Mouse (Mus musculus) liver, embryonic 15.5 days (tissue): ENCODE data around the gene Ubc. TPM values are rescaled to one million over a fixed set of nuclear protein-coding genes. Genes with fewer than 3 reads are reported as not detected.

ENCODE experiments used
- ATAC-seq: fragments of 200-750 bp; cut with Nextera tagmentation; 2 replicates; pipeline ENCODE4 v1.8.0; 2017; ENCODE audit warnings: moderate number of reproducible peaks, mild to moderate bottlenecking, moderate library complexity; ENCODE audit not compliant: insufficient read depth
- H3K27ac ChIP-seq: fragments of 300-500 bp; sonication (generic); replicated peaks from 2 replicates; pipeline ENCODE4 v1.5.1; 2015; ENCODE audit warnings: mild to moderate bottlenecking, inconsistent platforms
- H3K27me3 ChIP-seq: fragments of 300-500 bp; sonication (generic); 2 replicates; pipeline ENCODE4 v1.6.1; 2015; ENCODE audit warnings: mild to moderate bottlenecking, inconsistent platforms
- H3K36me3 ChIP-seq: fragments of 300-500 bp; sonication (generic); replicated peaks from 2 replicates; pipeline ENCODE4 v1.6.1; 2015; ENCODE audit warnings: moderate library complexity, mild to moderate bottlenecking, inconsistent platforms
- H3K4me1 ChIP-seq: fragments of 300-500 bp; sonication (generic); replicated peaks from 2 replicates; pipeline ENCODE4 v1.6.1; 2015; ENCODE audit warnings: inconsistent platforms
- H3K4me2 ChIP-seq: fragments of 300-500 bp; sonication (generic); 2 replicates; pipeline ENCODE4 v1.6.1; 2015; ENCODE audit warnings: moderate library complexity, mild to moderate bottlenecking, inconsistent platforms
- H3K4me3 ChIP-seq: fragments of 300-500 bp; sonication (generic); replicated peaks from 2 replicates; pipeline ENCODE4 v1.5.1; 2015; ENCODE audit warnings: mild to moderate bottlenecking, inconsistent platforms
- H3K9ac ChIP-seq: fragments of 300-500 bp; sonication (generic); 2 replicates; pipeline ENCODE4 v1.6.1; 2015; ENCODE audit warnings: moderate library complexity, mild to moderate bottlenecking, inconsistent platforms
- H3K9me3 ChIP-seq: fragments of 300-500 bp; sonication (generic); replicated peaks from 2 replicates; pipeline ENCODE4 v1.6.1; 2016; ENCODE audit warnings: inconsistent platforms
- WGBS: fragments of 180-500 bp; shearing (Covaris S2); methylation state at CpG from one replicate; pipeline ENCODE4 v1.1.7; 2015; ENCODE audit warnings: mixed read lengths; ENCODE audit not compliant: insufficient replicate concordance; 5-methylcytosine and 5-hydroxymethylcytosine counted together
- polyA plus RNA-seq: library from polyadenylated mRNA; unstranded; fragments of >200 nt; fragmentation: Nextera tagmentation; extraction: Ambion mirVana; gene quantifications from 2 replicates; pipeline ENCODE4 v1.2.1, GENCODE M21; 2015

Gene Ubc
- polyA plus RNA-seq, 1 experiment from 2014 or later = 563 TPM

- H3K36me3 ChIP-seq = no peaks in the 10 kb centered on the region
- H3K9me3 ChIP-seq = no peaks in the 10 kb centered on the region
- no peak overlapping the region for H3K4me3 ChIP-seq
- WGBS = 16% methylated on average over 5 of the region's 5 CpGs
- no peak overlapping the region for H3K9ac ChIP-seq
- no peak overlapping the region for H3K27ac ChIP-seq
- peaks cover 14% of the 10 kb centered on the region for H3K4me1 ChIP-seq
- ATAC-seq = peak; percentile 26
- H3K4me2 ChIP-seq = peak overlapping the region; percentile 19; the same call in 1 of the 2 replicates
- no peaks in the 10 kb centered on the region for H3K27me3 ChIP-seq
Observed at GRCm38 (mm10) chr5:125358270-125358608, 31.8 kb downstream of the Ubc start.

DNA sequence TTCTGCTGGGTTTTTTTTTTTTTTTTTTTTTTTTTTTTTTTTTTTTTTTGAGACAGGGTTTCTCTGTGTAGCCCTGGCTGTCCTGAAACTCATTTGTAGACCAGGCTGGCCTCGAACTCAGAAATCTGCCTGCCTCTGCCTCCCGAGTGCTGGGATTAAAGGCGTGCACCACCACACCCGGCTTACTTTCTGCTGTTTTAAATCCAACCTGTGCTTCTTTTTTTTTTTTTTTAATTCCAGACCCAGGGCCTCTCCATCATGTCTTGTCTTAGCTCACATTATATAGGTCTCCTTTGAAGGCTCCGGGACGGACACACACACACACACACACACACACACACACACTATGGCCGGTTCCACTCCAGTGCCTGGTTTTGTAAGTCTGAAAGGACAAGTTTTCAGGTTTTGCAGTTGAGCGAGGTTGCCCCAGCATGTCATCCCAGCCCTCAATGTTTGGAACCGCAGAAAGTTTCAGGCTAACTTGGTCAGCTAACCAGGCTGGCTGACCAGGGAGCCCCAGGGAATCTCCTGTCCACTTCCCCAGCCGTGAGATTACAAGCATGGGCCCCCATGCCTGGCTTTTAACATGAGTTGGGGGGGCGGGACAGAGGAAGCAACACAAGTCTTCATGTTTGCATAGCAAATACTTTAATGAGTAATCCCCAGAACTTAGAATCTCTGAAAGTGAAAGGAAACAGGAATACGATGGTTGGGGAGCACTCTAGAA is 32.3 kb downstream of the Ubc start:
- Histone ChIP-seq H3K4me3 (no peak overlapping the region), H3K4me2 (peak overlapping the region; percentile 19; the same call in 1 of the 2 replicates), H3K9me3 (no peaks in the 10 kb centered on the region), H3K9ac (no peak overlapping the region), H3K4me1 (peaks cover 14% of the 10 kb centered on the region), H3K27ac (no peak overlapping the region), H3K36me3 (no peaks in the 10 kb centered on the region), H3K27me3 (no peaks in the 10 kb centered on the region)
- ATAC-seq = no peak
- 53% methylated on average over 12 of the region's 12 CpGs for WGBS

DNA sequence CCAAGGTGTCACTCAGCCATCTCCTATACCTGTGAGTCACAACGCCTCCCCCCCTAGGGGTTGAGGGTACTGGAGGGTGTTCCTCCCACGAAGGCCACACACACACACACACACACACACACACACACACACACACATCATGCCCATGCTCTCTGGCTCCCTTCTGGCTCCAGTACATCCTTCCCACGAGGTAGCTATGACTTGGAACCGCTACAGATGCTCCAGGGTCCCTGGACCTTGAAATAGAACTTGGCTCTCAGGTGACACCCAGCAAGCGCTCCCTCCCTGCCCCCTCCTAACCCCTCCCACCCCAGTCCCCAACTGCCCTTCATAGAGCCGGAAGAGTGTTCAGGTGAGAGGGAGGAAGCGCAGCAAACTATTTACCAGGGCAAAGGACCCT is 34.4 kb downstream of the Ubc start:
- ATAC-seq = no peak
- Histone ChIP-seq H3K9ac (no peak overlapping the region), H3K4me2 (no peak overlapping the region), H3K27ac (no peak overlapping the region), H3K27me3 (no peaks in the 10 kb centered on the region), H3K36me3 (no peaks in the 10 kb centered on the region), H3K4me1 (peaks cover 17% of the 10 kb centered on the region), H3K9me3 (no peaks in the 10 kb centered on the region), H3K4me3 (no peak overlapping the region)
- 37% methylated on average over 7 of the region's 7 CpGs for WGBS

DNA sequence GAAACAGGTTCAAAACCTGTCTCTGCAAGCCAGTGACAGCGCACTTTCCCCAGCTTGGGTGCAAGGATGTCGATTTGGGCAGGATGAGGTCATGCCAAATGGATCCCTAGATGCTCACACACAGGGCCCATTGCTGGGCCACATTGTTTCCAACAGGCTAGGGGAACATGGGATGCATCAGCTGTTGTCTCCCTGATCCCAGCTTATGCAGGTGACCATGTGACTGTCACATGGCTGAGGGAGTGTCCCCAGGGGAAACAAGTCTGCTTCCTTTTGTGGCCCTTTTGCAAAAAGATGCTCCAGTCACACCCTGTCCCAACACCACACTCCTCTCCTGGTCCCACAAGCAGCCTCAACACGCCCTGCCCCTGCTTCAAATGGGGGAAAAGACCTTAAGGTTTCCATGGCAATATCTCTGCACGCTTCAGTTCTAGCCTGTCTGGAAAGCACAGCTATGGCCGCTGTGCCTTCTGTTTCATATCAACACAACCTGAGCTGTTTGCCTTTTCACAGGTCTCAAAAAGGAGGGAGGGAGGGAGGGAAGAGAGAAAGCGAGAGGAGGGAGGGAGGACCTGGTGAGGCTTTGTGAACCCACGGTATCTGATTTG is 35.0 kb downstream of the Ubc start:
- no peak overlapping the region for H3K4me2 ChIP-seq
- peaks cover 14% of the 10 kb centered on the region for H3K4me1 ChIP-seq
- no peaks in the 10 kb centered on the region for H3K36me3 ChIP-seq
- no peak overlapping the region for H3K9ac ChIP-seq
- WGBS = 54% methylated on average over 7 of the region's 7 CpGs
- no peaks in the 10 kb centered on the region for H3K9me3 ChIP-seq
- H3K4me3 ChIP-seq = no peak overlapping the region
- no peak overlapping the region for H3K27ac ChIP-seq
- ATAC-seq = no peak
- no peaks in the 10 kb centered on the region for H3K27me3 ChIP-seq

GRCm38 (mm10) chr5:125352781-125353294 is 37.2 kb downstream of the Ubc start:
- ATAC-seq = no peak
- no peak overlapping the region for H3K9ac ChIP-seq
- no peaks in the 10 kb centered on the region for H3K9me3 ChIP-seq
- H3K36me3 ChIP-seq = no peaks in the 10 kb centered on the region
- no peaks in the 10 kb centered on the region for H3K27me3 ChIP-seq
- 75% methylated on average over 5 of the region's 5 CpGs for WGBS
- no peak overlapping the region for H3K27ac ChIP-seq
- H3K4me3 ChIP-seq = no peak overlapping the region
- H3K4me1 ChIP-seq = peaks cover 16% of the 10 kb centered on the region
- no peak overlapping the region for H3K4me2 ChIP-seq

GRCm38 (mm10) chr5:125351939-125352338 is 38.1 kb downstream of the Ubc start:
- Histone ChIP-seq H3K4me3 (no peak overlapping the region), H3K9ac (no peak overlapping the region), H3K27me3 (no peaks in the 10 kb centered on the region), H3K9me3 (no peaks in the 10 kb centered on the region), H3K27ac (no peak overlapping the region), H3K4me1 (peaks cover 16% of the 10 kb centered on the region), H3K36me3 (no peaks in the 10 kb centered on the region), H3K4me2 (no peak overlapping the region)
- WGBS = 28% methylated on average over 5 of the region's 5 CpGs
- ATAC-seq = no peak

DNA sequence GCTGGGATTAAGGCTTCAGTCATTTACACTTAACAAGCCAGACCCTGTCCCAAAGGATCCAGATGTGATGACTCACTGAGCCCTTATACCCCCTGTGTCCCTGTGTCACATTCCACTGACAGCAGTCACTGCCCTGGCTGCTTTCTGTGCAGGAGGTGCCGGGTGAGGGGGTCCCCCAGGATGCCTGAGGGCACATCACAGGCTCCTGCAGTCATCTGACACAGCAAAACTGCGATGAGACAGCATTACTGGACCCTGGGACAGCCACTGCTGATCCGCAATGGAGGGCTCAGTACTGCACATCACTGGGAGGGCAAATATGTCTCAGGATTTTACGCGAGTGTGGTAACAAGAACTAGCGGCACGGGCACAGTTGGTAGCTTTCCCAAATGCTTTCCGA is 38.9 kb downstream of the Ubc start:
- ATAC-seq = no peak
- H3K4me3 ChIP-seq = no peak overlapping the region
- H3K27me3 ChIP-seq = no peaks in the 10 kb centered on the region
- H3K4me1 ChIP-seq = peaks cover 16% of the 10 kb centered on the region
- H3K4me2 ChIP-seq = no peak overlapping the region
- no peaks in the 10 kb centered on the region for H3K9me3 ChIP-seq
- H3K36me3 ChIP-seq = no peaks in the 10 kb centered on the region
- H3K27ac ChIP-seq = no peak overlapping the region
- H3K9ac ChIP-seq = no peak overlapping the region
- WGBS = 66% methylated on average over 8 of the region's 8 CpGs

DNA sequence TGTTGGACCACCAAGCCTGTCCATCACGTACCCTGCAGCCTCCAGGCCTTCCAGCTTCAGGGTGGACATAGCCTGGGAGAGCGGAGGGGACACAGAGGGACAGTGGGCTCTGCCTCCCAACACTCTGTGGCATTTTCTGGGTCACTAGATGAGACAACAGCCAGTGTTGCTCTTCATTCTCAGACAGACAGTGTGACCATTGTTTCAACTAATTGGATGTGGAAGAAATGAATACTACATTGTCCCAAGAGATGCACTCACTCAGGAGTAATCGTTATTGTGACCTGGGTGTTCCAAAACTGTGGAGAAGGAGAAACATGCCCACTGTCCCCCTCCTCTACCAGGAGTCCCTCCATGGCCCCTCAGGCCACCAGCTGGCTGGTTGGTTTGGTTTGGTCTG is 40.6 kb downstream of the Ubc start:
- Histone ChIP-seq H3K9ac (no peak overlapping the region), H3K27ac (no peak overlapping the region), H3K36me3 (no peaks in the 10 kb centered on the region), H3K27me3 (no peaks in the 10 kb centered on the region), H3K4me1 (peaks cover 16% of the 10 kb centered on the region), H3K4me3 (no peak overlapping the region), H3K9me3 (no peaks in the 10 kb centered on the region), H3K4me2 (no peak overlapping the region)
- 69% methylated on average over 3 of the region's 3 CpGs for WGBS
- ATAC-seq = no peak

GRCm38 (mm10) chr5:125348487-125348886 is 41.5 kb downstream of the Ubc start:
- WGBS = 11% methylated on average over 8 of the region's 8 CpGs
- H3K4me2 ChIP-seq = no peak overlapping the region
- H3K4me1 ChIP-seq = peaks cover 16% of the 10 kb centered on the region
- ATAC-seq = peak; percentile 45; the same call in 1 of the 2 replicates
- H3K27ac ChIP-seq = no peak overlapping the region
- H3K4me3 ChIP-seq = no peak overlapping the region
- H3K27me3 ChIP-seq = no peaks in the 10 kb centered on the region
- H3K9me3 ChIP-seq = no peaks in the 10 kb centered on the region
- H3K9ac ChIP-seq = no peak overlapping the region
- H3K36me3 ChIP-seq = no peaks in the 10 kb centered on the region

GRCm38 (mm10) chr5:125348067-125348466 is 41.9 kb downstream of the Ubc start:
- Histone ChIP-seq H3K36me3 (no peaks in the 10 kb centered on the region), H3K9ac (no peak overlapping the region), H3K4me2 (no peak overlapping the region), H3K4me1 (peaks cover 18% of the 10 kb centered on the region), H3K4me3 (no peak overlapping the region), H3K27me3 (no peaks in the 10 kb centered on the region), H3K9me3 (no peaks in the 10 kb centered on the region), H3K27ac (no peak overlapping the region)
- no peak for ATAC-seq
- 43% methylated on average over 7 of the region's 7 CpGs for WGBS

- no peak for ATAC-seq
- 83% methylated on average over 6 of the region's 6 CpGs for WGBS
- H3K9me3 ChIP-seq = no peaks in the 10 kb centered on the region
Observed at GRCm38 (mm10) chr5:125344296-125344695, 45.7 kb downstream of the Ubc start.

More at GRCm38 (mm10) chr5:125344296-125344695, 45.7 kb downstream of the Ubc start:
- H3K27me3 ChIP-seq = no peaks in the 10 kb centered on the region
- H3K9ac ChIP-seq = no peak overlapping the region
- H3K4me3 ChIP-seq = no peak overlapping the region
- no peak overlapping the region for H3K27ac ChIP-seq
- no peak overlapping the region for H3K4me2 ChIP-seq
- peaks cover 47% of the 10 kb centered on the region for H3K4me1 ChIP-seq
- H3K36me3 ChIP-seq = no peaks in the 10 kb centered on the region
